Mouse (Mus musculus) forebrain, embryonic 11.5 days (tissue): ENCODE data around the gene Vmn2r18. TPM values are rescaled to one million over a fixed set of nuclear protein-coding genes. Genes with fewer than 3 reads are reported as not detected.

ENCODE experiments used
- polyA plus RNA-seq: library from polyadenylated mRNA; unstranded; fragments of >200 nt; fragmentation: Nextera tagmentation; extraction: Ambion mirVana; gene quantifications from 2 replicates; pipeline ENCODE4 v1.2.1, GENCODE M21; 2014

The Vmn2r18 gene
- polyA plus RNA-seq, 1 experiment from 2014 or later: 0.25 TPM

Other genes with a start within 250 kb of the Vmn2r18 start
- not detected in 2 replicates for gene Gm42906, start 177.9 kb downstream of the Vmn2r18 start, polyA plus RNA-seq
- gene Rfc3, start 45.2 kb upstream of the Vmn2r18 start, polyA plus RNA-seq: 152 and 157 TPM in 2 replicates